Mouse (Mus musculus): ENCODE measurements at regions not wholly inside any gene's neighbourhood (a gene's known extent, or its start where the extent isn't known, plus 50 kb on each side); places are given as distances from the start of the nearest gene placed in this dataset.

DNA sequence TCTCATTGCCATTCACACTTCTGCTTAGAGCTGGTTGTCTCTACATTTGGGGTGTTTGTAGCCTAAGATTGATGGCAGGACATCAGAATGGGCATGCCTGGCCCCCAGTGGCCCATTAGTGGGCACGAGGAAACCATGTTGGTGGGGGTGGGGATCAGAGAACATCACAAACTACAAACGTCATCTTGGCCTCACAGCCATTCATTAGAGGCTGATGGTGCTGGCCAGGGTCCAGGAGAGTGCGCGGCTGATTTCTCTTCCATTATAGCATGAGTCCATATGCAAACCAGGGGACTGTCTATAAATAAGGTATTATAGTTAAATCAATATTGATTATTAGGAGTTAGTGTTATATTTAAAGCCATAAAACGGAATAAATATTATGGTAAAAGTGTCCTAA, 67.9 kb downstream of the 3100002H09Rik start:
- DNase-seq (ENCODE audit: low spot score): no peak

DNA sequence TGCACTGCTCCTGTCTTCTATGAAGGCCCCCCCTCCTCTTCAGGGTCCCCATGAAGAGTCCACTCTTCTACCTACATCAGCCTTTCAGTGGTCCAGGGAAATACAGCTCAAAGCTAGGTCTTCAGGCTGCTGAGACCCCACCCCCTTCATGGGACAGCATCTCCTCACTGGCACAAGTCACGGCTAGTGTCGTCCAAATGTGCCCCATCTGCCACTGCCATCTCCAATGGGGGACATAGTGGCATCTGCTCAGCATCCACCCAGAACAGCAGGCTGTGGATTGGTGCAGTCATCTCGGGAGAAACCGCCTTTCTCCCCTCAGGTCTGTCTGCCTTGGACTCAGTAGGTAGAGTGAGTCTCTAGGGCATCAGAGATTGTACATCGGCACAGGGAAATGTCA, 72.1 kb downstream of the 3100002H09Rik start:
- no peak for DNase-seq (ENCODE audit: low spot score)

DNA sequence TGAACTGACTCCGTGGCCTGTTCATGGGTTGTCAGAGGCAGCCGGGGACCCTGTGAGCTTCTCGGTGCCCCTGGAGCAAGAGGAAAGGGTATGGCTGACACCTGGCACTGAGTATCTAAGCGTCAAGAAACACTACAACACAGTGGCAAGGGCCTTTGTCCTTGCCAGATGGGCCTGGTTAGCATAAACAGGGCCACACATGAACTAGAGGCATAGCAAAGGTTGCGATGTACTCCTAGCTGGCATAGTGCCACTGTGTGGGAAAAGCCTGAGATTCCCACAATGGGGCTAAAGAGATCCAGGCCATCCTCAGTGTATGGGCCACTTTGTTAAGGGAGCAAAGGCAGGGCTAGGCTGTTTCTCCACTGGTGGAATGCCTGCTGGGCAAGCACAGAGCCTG, 72.9 kb downstream of the 3100002H09Rik start:
- no peak for DNase-seq (ENCODE audit: low spot score)

DNA sequence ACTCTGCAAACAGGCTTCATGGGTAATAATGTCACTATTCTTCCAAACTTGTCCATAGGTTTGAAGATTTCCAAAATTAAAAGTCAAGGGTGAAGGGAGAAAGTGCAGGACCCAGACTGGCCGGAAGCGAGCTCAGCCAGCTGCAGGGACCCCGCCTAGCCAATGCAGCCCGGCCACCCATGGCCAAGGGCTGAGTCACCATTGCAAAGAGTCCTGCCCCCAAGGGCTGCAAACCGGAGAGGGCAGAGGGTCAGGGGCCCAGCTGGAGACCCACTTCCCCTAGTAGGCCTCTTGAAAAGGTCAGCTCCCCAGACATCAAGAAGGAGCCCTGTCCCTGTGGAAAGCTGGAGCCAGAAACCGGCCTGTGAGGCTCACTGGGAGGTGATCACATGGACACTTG, 77.0 kb downstream of the 3100002H09Rik start:
- no peak for DNase-seq (ENCODE audit: low spot score)

DNA sequence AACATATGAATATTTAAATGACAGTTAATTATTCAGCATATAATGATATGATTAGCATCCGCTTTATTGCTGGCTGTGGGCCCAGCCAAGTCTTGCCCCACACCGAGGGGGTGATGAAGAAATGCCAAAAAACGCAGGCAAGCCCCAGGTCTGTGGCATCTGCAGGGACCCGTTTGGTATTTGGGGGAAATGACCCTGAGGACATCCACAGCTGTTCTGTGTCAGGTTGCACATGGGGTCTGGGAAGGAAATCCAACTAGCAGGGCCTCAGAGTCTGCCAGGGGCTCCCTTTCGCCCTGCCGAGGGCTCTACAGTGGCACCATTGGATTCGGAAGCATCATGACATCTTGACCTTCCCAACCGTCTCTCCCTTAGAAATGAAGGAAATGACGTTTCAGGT, 80.0 kb downstream of the 3100002H09Rik start:
- no peak for DNase-seq (ENCODE audit: low spot score)

DNA sequence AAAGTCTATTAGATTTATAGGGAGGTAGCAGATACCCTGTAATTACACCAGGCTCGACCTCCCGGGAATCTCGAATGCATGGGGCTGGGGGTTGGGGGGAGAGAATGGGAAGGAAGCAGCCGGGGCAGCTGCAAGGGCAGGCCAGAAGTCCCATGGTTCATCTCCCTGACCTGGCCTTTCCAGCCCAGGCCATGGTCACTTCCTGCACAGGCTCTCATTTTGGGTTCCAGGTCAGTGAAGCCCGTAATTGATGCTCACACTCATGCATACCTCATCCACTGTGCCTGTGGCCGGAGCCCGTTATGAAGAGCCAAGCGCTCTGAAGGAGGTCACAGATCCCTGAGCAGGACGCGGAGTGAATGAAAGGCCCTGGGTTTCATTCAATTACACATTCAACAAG, 83.8 kb downstream of the 3100002H09Rik start:
- peak; percentile 50 for DNase-seq (ENCODE audit: low spot score)

DNA sequence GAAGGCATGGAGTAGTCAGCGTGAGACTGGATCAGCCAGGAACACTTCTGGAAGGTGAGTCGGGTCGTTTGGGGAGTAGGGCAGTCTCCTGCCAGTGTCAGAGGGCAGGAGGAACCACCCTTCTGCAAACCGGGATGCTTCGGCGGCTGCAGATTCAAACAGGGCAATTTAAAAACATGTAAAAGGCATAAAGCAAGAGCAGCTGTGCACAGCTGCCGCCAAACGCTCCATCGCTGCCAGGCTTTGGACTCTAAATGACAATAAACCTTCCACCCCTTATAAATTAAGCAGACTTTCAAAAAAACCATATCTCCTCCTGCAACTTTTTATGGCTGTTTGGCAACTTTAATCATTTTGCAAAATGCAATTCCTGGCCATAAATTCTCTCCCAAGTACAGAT, 84.2 kb downstream of the 3100002H09Rik start:
- no peak for DNase-seq (ENCODE audit: low spot score)

DNA sequence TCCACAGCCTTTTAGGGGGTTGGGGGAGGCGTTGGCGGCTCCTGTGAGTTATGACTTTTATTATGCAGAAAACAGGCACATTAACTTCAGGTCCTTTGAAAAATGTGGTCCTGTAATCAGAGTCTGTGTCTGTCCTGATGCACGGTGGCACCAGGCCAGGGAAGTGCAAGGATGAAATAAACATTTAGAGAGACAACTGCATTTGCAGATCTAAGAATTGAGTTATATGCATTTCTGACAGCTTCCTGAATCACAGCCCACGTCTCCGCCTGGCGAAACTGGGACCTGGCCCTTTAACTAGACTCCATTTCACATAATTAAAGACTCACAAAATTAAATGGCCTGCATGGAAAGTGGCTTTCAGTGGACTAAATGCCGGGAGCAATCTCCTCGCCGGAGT, 90.3 kb downstream of the 3100002H09Rik start:
- no peak for DNase-seq (ENCODE audit: low spot score)

DNA sequence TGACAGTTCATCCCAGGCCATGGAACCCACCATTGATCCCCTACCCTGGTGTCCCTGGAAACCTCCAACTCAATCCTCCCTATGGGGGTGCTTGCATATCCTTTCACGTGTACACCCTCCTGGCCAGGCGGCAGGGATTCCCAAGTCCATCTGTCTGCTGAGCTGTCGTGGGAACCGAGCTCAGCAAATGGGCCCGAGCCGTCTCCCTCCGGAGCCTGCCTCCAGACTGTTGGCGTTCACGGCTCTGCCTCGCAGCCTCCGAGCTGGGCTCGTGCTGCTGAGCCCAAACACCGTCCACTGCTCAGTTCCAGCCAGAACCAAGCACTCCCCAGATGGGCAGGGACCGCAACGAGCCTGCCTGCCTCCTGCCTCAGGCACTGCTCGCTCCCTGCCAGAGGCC, 98.8 kb downstream of the 3100002H09Rik start:
- no peak for DNase-seq (ENCODE audit: low spot score)

DNA sequence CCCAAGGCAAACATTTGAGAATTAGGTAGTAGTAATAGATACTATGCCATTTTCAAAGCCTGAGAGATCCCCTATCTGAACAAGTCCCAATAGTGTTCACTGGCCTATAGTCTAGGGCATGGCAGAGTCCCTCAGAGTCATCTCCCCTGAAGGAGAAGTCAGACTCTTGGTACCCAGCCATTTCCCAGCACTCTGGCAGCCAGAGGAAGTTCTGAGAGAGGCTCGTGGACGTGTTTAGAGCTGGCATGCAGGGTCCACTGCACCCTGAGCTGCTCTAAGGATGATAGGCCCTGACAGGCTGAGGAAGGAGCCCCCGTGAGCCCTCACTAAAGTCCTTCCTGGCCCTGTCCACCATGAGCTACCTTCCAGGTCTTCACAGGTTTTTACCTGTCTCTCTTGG, 99.8 kb downstream of the 3100002H09Rik start:
- DNase-seq (ENCODE audit: low spot score): no peak

DNA sequence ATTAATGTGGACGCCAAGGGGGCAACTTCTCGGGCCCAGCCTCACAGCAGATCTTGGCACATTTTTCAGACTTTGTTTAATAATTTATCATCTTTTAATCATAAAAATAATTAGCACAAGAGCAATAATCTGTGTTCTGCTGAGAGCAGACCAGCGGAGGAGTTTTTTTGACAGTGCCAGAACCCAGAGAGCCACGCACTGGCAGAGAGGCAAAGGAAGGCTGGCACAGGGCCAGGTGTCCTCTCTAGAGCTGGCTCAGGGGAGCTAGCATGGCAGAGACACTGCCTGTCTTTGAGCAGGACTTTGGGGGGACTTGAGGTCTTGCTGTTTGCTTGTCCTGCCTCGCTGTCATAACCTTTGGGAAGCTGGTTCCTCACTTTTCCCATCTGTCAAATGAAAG, 100.9 kb downstream of the 3100002H09Rik start:
- no peak for DNase-seq (ENCODE audit: low spot score)

DNA sequence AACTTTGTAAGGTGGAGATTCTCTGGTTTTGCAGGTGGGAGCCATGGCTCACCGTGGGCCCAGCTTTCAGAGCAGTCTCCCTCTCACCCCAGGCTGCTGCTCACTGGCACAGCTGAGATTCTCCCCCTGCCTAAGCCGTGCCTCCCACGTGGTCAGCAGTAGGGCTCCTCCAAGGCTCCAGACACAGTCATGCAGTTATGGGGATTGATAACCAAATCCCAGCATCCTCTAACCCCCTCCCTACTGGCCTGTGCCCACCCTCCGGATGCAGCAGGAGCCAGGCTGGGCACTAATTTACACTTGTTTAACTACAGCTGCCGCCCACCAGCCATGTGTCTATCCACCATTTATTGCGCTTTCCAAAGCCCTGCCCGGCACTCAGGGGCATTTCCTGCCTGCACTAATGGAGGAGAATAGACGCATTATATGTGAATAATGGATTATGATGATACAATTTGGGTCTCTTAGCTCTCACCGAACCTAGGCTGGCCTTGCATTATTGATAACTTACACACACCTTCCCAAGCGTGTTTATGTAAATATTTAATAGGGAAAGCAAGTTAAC, 104.4 kb downstream of the 3100002H09Rik start:
- no peak for DNase-seq (ENCODE audit: low spot score)

DNA sequence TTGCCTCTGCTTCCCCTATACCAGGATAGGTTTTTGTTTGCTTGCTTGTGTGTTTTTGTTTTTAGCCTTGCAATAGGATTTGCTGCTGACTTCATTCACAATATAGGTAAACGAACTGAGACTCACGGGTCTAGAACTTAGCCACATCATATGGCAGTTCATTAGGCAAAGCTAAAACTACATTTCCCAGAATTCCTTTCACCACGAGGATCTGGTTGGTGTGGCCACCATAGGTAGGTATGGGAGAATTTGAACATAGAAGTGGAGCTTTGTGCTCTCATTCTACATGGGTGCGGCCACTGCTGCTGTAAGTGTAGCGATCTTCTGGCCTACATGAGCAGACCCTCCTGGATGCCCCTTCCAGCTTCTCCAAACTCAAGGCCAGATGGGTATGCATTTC, 108.8 kb downstream of the 3100002H09Rik start:
- DNase-seq (ENCODE audit: low spot score): no peak

DNA sequence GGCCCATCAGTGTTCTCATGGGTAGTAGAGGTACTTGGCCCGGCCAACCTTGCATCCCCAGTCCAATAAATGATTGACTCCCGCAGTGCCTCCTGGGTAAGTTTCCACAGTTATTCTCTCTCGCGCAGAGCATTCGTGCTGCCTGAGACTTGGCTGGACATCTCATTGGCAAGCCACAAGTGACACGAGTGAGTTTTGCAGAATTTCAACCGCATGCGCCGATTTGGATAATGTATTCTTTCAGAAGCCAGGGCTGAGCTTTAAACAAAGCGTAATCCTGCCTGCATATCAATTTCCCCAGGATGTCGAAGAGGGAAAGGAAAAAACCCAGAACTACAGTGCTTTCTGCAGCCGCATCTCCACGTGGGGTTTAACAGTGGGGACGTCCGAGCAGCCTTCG, 112.6 kb downstream of the 3100002H09Rik start:
- no peak for DNase-seq (ENCODE audit: low spot score)

DNA sequence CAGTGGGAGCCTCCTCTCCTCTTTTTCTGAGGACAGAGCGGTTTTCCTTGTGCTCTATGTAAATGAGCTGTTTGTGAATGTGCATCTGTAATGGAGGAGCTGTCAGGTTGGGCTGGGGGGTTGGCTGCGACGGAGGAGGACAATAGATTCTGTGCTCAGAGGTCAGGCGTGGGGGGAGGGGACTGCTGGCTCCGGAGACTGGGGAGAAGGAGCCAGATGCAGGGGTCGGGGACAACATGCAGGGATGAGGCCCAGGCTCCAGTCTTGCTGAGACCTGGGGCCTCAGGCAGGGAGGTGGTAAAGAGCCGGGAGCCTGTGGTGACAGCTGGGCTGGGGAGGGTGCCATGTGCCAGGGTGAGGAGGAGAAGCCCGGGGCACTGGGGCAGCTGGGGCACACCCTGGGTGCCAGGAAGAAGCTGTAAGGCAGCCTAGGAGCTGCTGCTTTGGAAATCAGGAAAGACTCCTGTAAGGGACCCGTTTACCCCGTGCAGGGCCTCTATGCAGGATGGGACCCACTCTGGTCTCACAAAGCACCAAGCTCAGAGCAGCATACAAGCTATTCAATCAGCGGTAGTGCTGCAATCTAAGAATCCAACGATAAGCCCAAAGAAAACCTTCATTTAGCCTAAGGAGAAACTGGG, 124.5 kb downstream of the 3100002H09Rik start:
- DNase-seq (ENCODE audit: low spot score): peak; percentile 86

DNA sequence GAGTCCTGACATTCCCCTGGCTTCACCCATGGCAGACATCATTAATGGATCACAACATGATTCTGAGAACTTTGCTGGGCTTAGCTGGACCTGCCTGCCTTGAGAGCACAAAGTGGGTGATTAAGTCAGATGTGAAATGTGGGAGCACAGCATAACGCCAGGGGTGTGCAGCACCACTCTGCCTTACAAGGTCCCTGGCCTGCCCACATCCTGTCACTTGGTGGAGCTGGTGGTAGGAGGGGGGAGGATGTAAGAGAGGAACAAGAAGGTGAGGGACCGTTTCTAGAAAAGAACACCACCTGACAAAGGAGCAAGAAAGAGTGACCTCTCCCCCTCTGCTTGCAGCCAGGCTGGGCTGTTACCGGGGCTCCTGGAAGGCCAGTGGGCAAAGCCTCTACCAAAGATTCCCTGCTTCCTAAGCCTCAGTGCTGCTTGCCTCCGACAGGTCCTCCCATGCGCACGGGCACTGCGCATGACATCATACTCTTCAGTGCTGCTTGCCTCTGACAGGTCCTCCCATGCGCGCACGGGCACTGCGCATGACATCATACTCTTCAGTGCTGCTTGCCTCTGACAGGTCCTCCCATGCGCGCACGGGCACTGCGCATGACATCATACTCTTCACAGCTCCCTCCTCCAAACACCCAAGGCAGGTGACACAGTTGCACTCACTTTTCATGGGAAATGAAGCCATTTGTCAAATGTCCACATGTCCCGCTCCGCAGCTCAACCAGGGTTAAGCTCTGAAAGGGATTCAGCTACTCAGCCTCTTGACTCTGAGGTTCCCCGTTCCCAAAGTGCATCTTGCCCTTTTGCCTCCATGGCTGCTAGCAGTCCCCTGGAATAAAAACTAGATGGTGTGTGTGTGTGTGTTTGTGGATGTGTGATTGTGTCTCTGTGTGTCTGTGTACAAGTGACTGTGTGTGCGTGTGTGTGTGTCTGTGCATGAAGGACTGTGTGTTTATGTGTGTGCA, 125.7 kb downstream of the 3100002H09Rik start:
- DNase-seq (ENCODE audit: low spot score): no peak

DNA sequence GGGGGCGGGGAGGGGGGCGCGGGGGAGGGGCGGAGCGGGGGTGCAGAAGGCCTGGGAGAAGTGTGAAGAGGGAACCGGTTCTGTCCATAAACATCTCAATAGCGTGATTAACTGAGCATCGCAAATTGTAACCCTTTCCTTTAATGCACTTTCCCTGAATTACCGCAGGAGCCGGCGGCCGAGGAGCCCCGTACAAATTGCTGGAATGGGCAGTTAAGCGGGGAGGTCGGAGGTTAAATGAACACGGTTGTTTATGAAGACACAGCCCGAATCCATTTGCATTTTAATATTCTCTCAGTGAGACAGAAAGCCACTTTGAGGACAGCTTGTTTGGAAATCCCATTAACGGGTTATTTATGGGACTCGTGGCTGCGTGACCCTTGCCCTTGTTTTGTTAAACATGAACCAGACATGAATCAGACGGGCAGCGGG, 132.7 kb downstream of the 3100002H09Rik start:
- DNase-seq (ENCODE audit: low spot score): peak; percentile 94

DNA sequence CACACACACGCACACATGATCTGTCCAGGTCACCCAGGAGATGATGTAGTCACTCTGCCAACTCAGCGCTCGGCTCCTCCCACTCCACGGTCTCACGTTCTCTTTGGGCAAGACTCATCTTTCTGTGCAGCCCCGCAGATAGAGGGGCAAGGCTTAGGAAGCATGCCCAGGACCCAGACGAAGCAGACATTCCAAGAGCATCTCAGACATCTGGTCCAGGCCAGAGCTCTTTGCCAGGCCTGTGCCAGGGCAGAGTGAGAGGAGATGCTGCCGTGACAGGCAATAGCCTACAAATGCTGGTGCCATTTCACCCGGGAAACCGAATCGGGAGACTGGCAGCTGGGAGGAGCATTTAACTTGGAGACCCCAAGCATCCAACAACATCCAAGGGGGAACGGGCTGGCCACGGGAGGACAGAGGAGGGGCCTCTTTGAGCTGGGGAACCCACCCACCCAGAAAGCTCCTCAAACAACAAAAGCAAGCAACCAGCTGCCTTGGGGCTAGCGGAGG, 133.2 kb downstream of the 3100002H09Rik start:
- no peak for DNase-seq (ENCODE audit: low spot score)

DNA sequence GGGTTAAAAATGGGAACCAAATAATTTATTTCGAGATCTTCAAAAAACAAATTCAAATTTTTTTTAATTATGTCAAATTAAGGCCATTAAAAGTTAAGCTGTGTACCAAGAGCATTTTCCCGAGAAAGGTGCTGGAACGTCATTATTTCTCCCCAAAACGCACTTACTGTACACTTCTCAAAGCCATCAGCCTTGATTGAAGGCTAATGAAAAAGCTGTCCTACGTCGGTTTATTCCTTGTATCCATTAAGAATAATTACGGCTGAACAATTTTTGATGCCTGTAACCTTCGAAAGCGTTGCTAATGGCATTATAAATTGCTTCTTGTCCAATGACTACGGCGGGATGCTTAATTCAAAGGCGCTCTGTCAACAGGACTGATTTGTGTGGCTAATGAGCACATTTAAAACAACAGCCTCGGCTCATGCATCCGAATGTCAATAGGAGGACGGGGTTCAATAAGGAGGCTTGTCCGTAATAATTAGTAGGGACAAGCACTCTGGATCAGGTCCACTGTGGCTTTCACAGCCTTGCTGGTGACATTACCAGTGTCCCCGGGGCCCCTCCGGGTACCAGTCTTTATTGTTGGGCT, 145.3 kb downstream of the 3100002H09Rik start:
- DNase-seq (ENCODE audit: low spot score): no peak

DNA sequence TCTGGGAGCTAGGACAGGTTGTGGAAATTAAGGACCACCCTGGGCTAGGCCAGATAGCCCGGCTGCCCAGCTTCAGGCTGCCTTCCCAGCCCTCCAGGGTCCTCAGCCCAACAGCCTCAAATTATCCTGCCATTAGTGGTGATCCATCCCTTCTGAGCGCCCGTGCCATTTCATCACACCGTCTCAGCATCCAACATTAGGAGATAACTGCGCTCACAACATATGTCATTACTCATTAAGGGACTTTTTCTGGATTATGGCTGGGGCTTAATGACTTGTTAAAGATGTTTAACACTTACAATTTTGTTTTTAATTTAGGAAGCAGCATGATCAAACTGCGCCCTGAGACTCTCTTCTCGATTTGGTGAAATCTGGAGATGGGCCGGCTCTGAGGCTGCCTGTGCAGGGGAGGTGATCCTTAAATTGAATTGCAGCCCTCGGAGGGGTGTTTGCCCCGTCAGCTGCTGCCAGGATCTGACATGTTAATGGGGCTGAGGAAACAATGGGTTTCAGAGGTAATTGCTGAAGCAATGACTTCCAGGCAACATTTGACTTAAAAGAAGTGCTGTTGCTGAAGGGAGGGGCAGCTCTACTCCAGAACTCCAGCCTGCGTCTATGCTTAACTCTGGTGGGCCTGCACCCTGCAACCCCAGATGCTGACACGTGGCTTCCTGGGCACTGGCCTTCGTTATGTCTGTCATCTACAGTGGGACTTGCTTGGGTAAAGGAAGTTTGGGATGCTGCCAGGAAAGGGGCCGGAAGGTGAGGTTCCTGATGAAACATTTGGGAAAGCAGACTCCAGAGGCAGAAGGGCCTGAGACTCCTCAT, 154.9 kb downstream of the 3100002H09Rik start:
- no peak for DNase-seq (ENCODE audit: low spot score)

DNA sequence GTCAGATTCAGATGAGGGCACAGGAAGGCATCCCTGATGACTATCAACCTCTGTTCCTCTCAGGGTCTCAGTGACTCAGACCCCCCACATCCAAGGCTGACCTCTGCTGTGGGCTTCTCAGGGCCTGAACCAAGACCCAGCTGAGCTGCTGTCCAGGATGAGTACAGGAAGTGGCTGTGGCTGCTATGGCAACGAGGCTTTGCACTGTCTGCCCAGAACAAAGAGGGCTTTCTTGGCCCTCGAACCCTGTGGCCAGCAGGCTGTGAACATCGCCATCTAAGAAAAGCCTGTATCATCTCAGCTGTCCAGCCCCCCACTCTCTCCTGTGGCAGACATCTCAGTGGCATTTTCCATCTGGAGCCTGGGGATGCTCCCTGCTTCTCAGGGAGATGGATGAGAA, 159.5 kb downstream of the 3100002H09Rik start:
- peak; percentile 84 for DNase-seq (ENCODE audit: low spot score)

DNA sequence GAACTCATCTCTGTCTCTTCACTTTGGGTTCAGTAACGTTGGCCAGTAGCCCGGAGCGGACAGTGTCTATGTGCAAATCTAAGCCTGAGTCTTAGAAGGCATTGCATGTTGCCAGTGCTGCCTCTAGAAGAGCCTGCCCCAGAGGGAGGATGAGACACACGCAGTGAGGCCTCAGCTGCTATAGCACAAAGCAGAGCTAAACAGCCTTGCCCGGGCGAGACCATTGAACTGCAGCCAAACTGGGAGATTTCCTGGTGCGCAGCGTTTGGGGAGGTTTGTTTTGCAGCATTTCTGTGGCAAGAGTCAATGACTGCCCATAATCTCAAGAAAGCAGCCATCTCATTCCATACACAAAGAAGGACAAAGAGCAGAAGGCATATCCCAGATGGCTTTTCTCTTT, 164.0 kb downstream of the 3100002H09Rik start:
- no peak for DNase-seq (ENCODE audit: low spot score)
